15 mouse cellular contexts compared by ENCODE assay signal in genomic region chr14:118080606-118081005, GRCm38 (mm10). TPM values are rescaled to one million over a fixed set of nuclear protein-coding genes. Genes with fewer than 3 reads are reported as not detected.
DNase-seq lines count a peak whose midpoint lies in the region; ATAC-seq and TF ChIP-seq lines count a peak whose summit lies in the region.
"Had no signal": no experiment of that assay in that cellular context is flagged by ENCODE, and none has a peak within 500 bp of the region (broad histone marks: within the 10 kb centered on the region; RNA-seq: fewer than 3 reads in every experiment).

No protein-coding gene starts in this region.

- H3K27ac ChIP-seq in heart, embryonic 15.5 days: no peak overlapping the region
- H3K27ac ChIP-seq in midbrain, embryonic 14.5 days (replicated peaks; ENCODE audit: low read depth, low read length): no peak overlapping the region
- H3K27ac ChIP-seq in midbrain, embryonic 11.5 days (ENCODE audit: low read depth, low read length): no peak overlapping the region
- no peak overlapping the region for H3K27ac ChIP-seq in hindbrain, embryonic 14.5 days
- no peak overlapping the region for H3K27ac ChIP-seq in liver, postnatal 0 days (ENCODE audit: low read depth)
- H3K27ac ChIP-seq: midbrain, embryonic 10.5 days had no signal

- H3K4me3 ChIP-seq in heart, embryonic 15.5 days: 0 out of 2 replicates have a peak overlapping the region, but pooled peaks have one; percentile 12
- no peak overlapping the region for H3K4me3 ChIP-seq in midbrain, embryonic 14.5 days (replicated peaks; ENCODE audit: low read depth, low read length)
- no peak overlapping the region for H3K4me3 ChIP-seq in midbrain, embryonic 11.5 days (ENCODE audit: low read depth, low read length)
- no peak overlapping the region for H3K4me3 ChIP-seq in hindbrain, embryonic 14.5 days (replicated peaks; ENCODE audit: low read length)
- no peak overlapping the region for H3K4me3 ChIP-seq in liver, postnatal 0 days (ENCODE audit: low read depth, low read length)
- H3K4me3 ChIP-seq: midbrain, embryonic 10.5 days had no signal

- WGBS in heart, embryonic 15.5 days: 17% methylated on average over 11 of the region's 11 CpGs
- WGBS in midbrain, embryonic 14.5 days: 37% methylated on average over 11 of the region's 11 CpGs
- WGBS in midbrain, embryonic 11.5 days: 73% methylated on average over 11 of the region's 11 CpGs
- 28% methylated on average over 11 of the region's 11 CpGs for WGBS in hindbrain, embryonic 14.5 days
- WGBS in liver, postnatal 0 days (ENCODE audit: insufficient replicate concordance): 77% methylated on average over 11 of the region's 11 CpGs

- no peak overlapping the region for H3K9ac ChIP-seq in heart, embryonic 15.5 days
- H3K9ac ChIP-seq in midbrain, embryonic 14.5 days (replicated peaks; ENCODE audit: low read length): no peak overlapping the region
- no peak overlapping the region for H3K9ac ChIP-seq in midbrain, embryonic 11.5 days (ENCODE audit: low read length)
- H3K9ac ChIP-seq in hindbrain, embryonic 14.5 days: no peak overlapping the region
- H3K9ac ChIP-seq in liver, postnatal 0 days (replicated peaks): no peak overlapping the region

- H3K4me1 ChIP-seq in heart, embryonic 15.5 days (replicated peaks): 0 out of 2 replicates have a peak, but pooled peaks cover 3% of the 10 kb centered on the region
- 0 out of 2 replicates have a peak, but pooled peaks cover 6% of the 10 kb centered on the region for H3K4me1 ChIP-seq in midbrain, embryonic 14.5 days (ENCODE audit: control insufficient read depth, insufficient read depth, low read length)
- no peaks in the 10 kb centered on the region for H3K4me1 ChIP-seq in midbrain, embryonic 11.5 days (ENCODE audit: control insufficient read depth, insufficient read depth, low read length)
- H3K4me1 ChIP-seq in hindbrain, embryonic 14.5 days (replicated peaks; ENCODE audit: control insufficient read depth, insufficient read depth, low read length): no peaks in the 10 kb centered on the region
- H3K4me1 ChIP-seq in liver, postnatal 0 days (ENCODE audit: insufficient read depth): no peaks in the 10 kb centered on the region

- no peak for DNase-seq in heart, adult 8-10 months (ENCODE audit: low spot score)
- peak; percentile 32 for DNase-seq in midbrain, embryonic 14.5 days
- no peak for DNase-seq in midbrain, embryonic 11.5 days (ENCODE audit: low spot score, missing footprints)
- DNase-seq in hindbrain, embryonic 14.5 days (ENCODE audit: low spot score): no peak
- DNase-seq in retina, postnatal 1 day: peak; percentile 86
- no peak for DNase-seq in liver, postnatal 0 days
- DNase-seq: adrenal gland, postnatal 10 days; gastrocnemius, postnatal 36 days; kidney, adult 18-20 months; left cerebral cortex, postnatal 4 days; lung, adult 18-20 months; right cerebral cortex, postnatal 4 days had no signal

- no peaks in the 10 kb centered on the region for H3K27me3 ChIP-seq in heart, embryonic 15.5 days
- no peaks in the 10 kb centered on the region for H3K27me3 ChIP-seq in midbrain, embryonic 14.5 days (ENCODE audit: control insufficient read depth, insufficient read depth, low read length)
- no peaks in the 10 kb centered on the region for H3K27me3 ChIP-seq in midbrain, embryonic 11.5 days (ENCODE audit: control insufficient read depth, insufficient read depth, low read length)
- no peaks in the 10 kb centered on the region for H3K27me3 ChIP-seq in hindbrain, embryonic 14.5 days (ENCODE audit: control insufficient read depth, insufficient read depth, low read length)
- H3K27me3 ChIP-seq in liver, postnatal 0 days (ENCODE audit: insufficient read depth, low read length): no peaks in the 10 kb centered on the region
- H3K27me3 ChIP-seq: CH12.LX had no signal

- no peak for ATAC-seq in heart, embryonic 15.5 days (replicated peaks; ENCODE audit: insufficient number of reproducible peaks, insufficient read depth, low FRiP score, low read depth)
- no peak for ATAC-seq in midbrain, embryonic 14.5 days (ENCODE audit: low FRiP score, low TSS enrichment)
- ATAC-seq in midbrain, embryonic 11.5 days (ENCODE audit: low FRiP score): no peak
- no peak for ATAC-seq in hindbrain, embryonic 14.5 days (ENCODE audit: low FRiP score)
- no peak for ATAC-seq in liver, postnatal 0 days

- H3K36me3 ChIP-seq in heart, embryonic 15.5 days: no peaks in the 10 kb centered on the region
- no peaks in the 10 kb centered on the region for H3K36me3 ChIP-seq in midbrain, embryonic 14.5 days (ENCODE audit: control insufficient read depth, insufficient read depth, low read length)
- H3K36me3 ChIP-seq in midbrain, embryonic 11.5 days (ENCODE audit: control insufficient read depth, insufficient read depth, low read length): no peaks in the 10 kb centered on the region
- no peaks in the 10 kb centered on the region for H3K36me3 ChIP-seq in hindbrain, embryonic 14.5 days (replicated peaks; ENCODE audit: control insufficient read depth, insufficient read depth)
- no peaks in the 10 kb centered on the region for H3K36me3 ChIP-seq in liver, postnatal 0 days (replicated peaks; ENCODE audit: insufficient read depth, low read length)
- H3K36me3 ChIP-seq: midbrain, embryonic 10.5 days had no signal

- H3K4me2 ChIP-seq in heart, embryonic 15.5 days: peak overlapping the region; percentile 45
- no peak overlapping the region for H3K4me2 ChIP-seq in midbrain, embryonic 14.5 days (ENCODE audit: low read length)
- H3K4me2 ChIP-seq in midbrain, embryonic 11.5 days: no peak overlapping the region
- H3K4me2 ChIP-seq in hindbrain, embryonic 14.5 days (replicated peaks): 0 out of 2 replicates have a peak overlapping the region, but pooled peaks have one; percentile 6
- H3K4me2 ChIP-seq in liver, postnatal 0 days (ENCODE audit: low read depth, low read length): no peak overlapping the region

- no peak for TF ChIP-seq CTCF in liver, postnatal 0 days (IDR thresholded peaks at IDR 0.05; ENCODE audit: low read depth)

- H3K9me3 ChIP-seq in heart, embryonic 15.5 days (replicated peaks): no peaks in the 10 kb centered on the region
- H3K9me3 ChIP-seq in midbrain, embryonic 14.5 days (ENCODE audit: control insufficient read depth, low read length): no peaks in the 10 kb centered on the region
- no peaks in the 10 kb centered on the region for H3K9me3 ChIP-seq in midbrain, embryonic 11.5 days (ENCODE audit: control insufficient read depth, low read length)
- H3K9me3 ChIP-seq in hindbrain, embryonic 14.5 days (ENCODE audit: control insufficient read depth, low read length): no peaks in the 10 kb centered on the region
- no peaks in the 10 kb centered on the region for H3K9me3 ChIP-seq in liver, postnatal 0 days (ENCODE audit: low read length)
- H3K9me3 ChIP-seq: midbrain, embryonic 10.5 days had no signal

- no peak for TF ChIP-seq EP300 in liver, postnatal 0 days (IDR thresholded peaks at IDR 0.05; ENCODE audit: low read depth)

RNA-seq across cellular contexts. Expression of gene Dct, which starts 28.6 kb away (rescaled TPM):
- polyA plus RNA-seq in heart, embryonic 15.5 days (2015; fragmentation: Nextera tagmentation; extraction: Ambion mirVana): 2.4 and 3.6 TPM in 2 replicates
- total RNA-seq in heart, adult 8-10 months (2022): 1 to 10 TPM; 1.2 to 6.4 (median 3.5) TPM
- 0.62 and 0.84 TPM in 2 replicates for polyA plus RNA-seq in midbrain, embryonic 14.5 days (2014; fragmentation: Nextera tagmentation; extraction: Ambion mirVana)
- 2.1 and 2.5 TPM in 2 replicates for polyA plus RNA-seq in midbrain, embryonic 11.5 days (2014; fragmentation: Nextera tagmentation; extraction: Ambion mirVana)
- polyA plus RNA-seq in hindbrain, embryonic 14.5 days (2014; fragmentation: Nextera tagmentation; extraction: Ambion mirVana): 0.70 and 0.80 TPM in 2 replicates
- polyA plus RNA-seq in liver, postnatal 0 days (2015; fragmentation: Nextera tagmentation; extraction: Ambion mirVana): 1.0 and 1.8 TPM in 2 replicates
- total RNA-seq: adrenal gland, postnatal 10 days; CH12.LX had no signal

RNA-seq across cellular contexts. Expression of gene Tgds, which starts 51.9 kb away (rescaled TPM):
- 25.7 and 25.8 TPM in 2 replicates for polyA plus RNA-seq in heart, embryonic 15.5 days (2015; fragmentation: Nextera tagmentation; extraction: Ambion mirVana)
- total RNA-seq in heart, adult 8-10 months (2022): 10 to 100 TPM in 1 of 4 experiments, 1 to 10 TPM in 3; 7.8 to 10.5 (median 9.2) TPM
- polyA plus RNA-seq in midbrain, embryonic 14.5 days (2014; fragmentation: Nextera tagmentation; extraction: Ambion mirVana): 17.9 and 21.8 TPM in 2 replicates
- 28.7 and 29.5 TPM in 2 replicates for polyA plus RNA-seq in midbrain, embryonic 11.5 days (2014; fragmentation: Nextera tagmentation; extraction: Ambion mirVana)
- polyA plus RNA-seq in hindbrain, embryonic 14.5 days (2014; fragmentation: Nextera tagmentation; extraction: Ambion mirVana): 15.8 and 18.5 TPM in 2 replicates
- polyA plus RNA-seq in liver, postnatal 0 days (2015; fragmentation: Nextera tagmentation; extraction: Ambion mirVana): 15.5 and 16.0 TPM in 2 replicates

RNA-seq across cellular contexts. Expression of gene Gpr180, which starts 56.4 kb away (rescaled TPM):
- 35.8 and 43.7 TPM in 2 replicates for polyA plus RNA-seq in heart, embryonic 15.5 days (2015; fragmentation: Nextera tagmentation; extraction: Ambion mirVana)
- 10 to 100 TPM; 18.2 to 22.9 (median 21.9) TPM for total RNA-seq in heart, adult 8-10 months (2022)
- 33.4 and 38.8 TPM in 2 replicates for polyA plus RNA-seq in midbrain, embryonic 14.5 days (2014; fragmentation: Nextera tagmentation; extraction: Ambion mirVana)
- polyA plus RNA-seq in midbrain, embryonic 11.5 days (2014; fragmentation: Nextera tagmentation; extraction: Ambion mirVana): 29.5 and 32.3 TPM in 2 replicates
- polyA plus RNA-seq in hindbrain, embryonic 14.5 days (2014; fragmentation: Nextera tagmentation; extraction: Ambion mirVana): 47.5 and 51.7 TPM in 2 replicates
- 12.3 and 13.4 TPM in 2 replicates for polyA plus RNA-seq in liver, postnatal 0 days (2015; fragmentation: Nextera tagmentation; extraction: Ambion mirVana)

Comparison
In these comparisons a context has a peak if more than half of its experiments do, and no peak if none do; other contexts are left out.
1. DNase-seq: peak in midbrain, embryonic 14.5 days (single experiment) and retina, postnatal 1 day (single experiment); none in heart, adult 8-10 months (single experiment), midbrain, embryonic 11.5 days (single experiment), hindbrain, embryonic 14.5 days (single experiment) and liver, postnatal 0 days (single experiment).
2. H3K4me2 ChIP-seq: peak in heart, embryonic 15.5 days (single experiment) and hindbrain, embryonic 14.5 days (single experiment); none in midbrain, embryonic 14.5 days (single experiment), midbrain, embryonic 11.5 days (single experiment) and liver, postnatal 0 days (single experiment).